Mouse (Mus musculus) G1E-ER4 (cell line): ENCODE results near the gene 2810004N23Rik. TPM values are rescaled to one million over a fixed set of nuclear protein-coding genes. Genes with fewer than 3 reads are reported as not detected.

Experiments used
- GATA1 ChIP-seq: IDR thresholded peaks from one replicate; pipeline ENCODE4 v1.8.0; 2012; ENCODE audit warnings: low read length, inconsistent platforms
- polyA plus RNA-seq: library from polyadenylated mRNA; stranded (reverse); fragments of >175 nt; gene quantifications from 2 replicates; pipeline ENCODE4 v1.2.3, GENCODE M21; 2012

The 2810004N23Rik gene
- polyA plus RNA-seq, 1 experiment = 24.8 TPM

GRCm38 (mm10) chr8:124813326-124813725, 49.6 kb downstream of the 2810004N23Rik start:
- TF ChIP-seq GATA1 = no peak

- no peak for TF ChIP-seq GATA1
Observed at GRCm38 (mm10) chr8:124810689-124811394, 52.1 kb downstream of the 2810004N23Rik start.

- no peak for TF ChIP-seq GATA1
Observed at GRCm38 (mm10) chr8:124810056-124810610, 52.8 kb downstream of the 2810004N23Rik start.

GRCm38 (mm10) chr8:124809419-124809818, 53.5 kb downstream of the 2810004N23Rik start:
- TF ChIP-seq GATA1 = no peak

- no peak for TF ChIP-seq GATA1
Observed at GRCm38 (mm10) chr8:124805990-124806389, 56.9 kb downstream of the 2810004N23Rik start.

GRCm38 (mm10) chr8:124803824-124804702, 58.9 kb downstream of the 2810004N23Rik start:
- TF ChIP-seq GATA1 = no peak

- TF ChIP-seq GATA1 = no peak
Observed at GRCm38 (mm10) chr8:124800542-124800941, 62.4 kb downstream of the 2810004N23Rik start.

- TF ChIP-seq GATA1 = no peak
Observed at GRCm38 (mm10) chr8:124795781-124796488, 67.0 kb downstream of the 2810004N23Rik start.

- no peak for TF ChIP-seq GATA1
Observed at GRCm38 (mm10) chr8:124794486-124794780, 68.5 kb downstream of the 2810004N23Rik start.

GRCm38 (mm10) chr8:124793661-124794485, 69.0 kb downstream of the 2810004N23Rik start:
- TF ChIP-seq GATA1 = no peak

GRCm38 (mm10) chr8:124793172-124793651, 69.7 kb downstream of the 2810004N23Rik start:
- no peak for TF ChIP-seq GATA1

GRCm38 (mm10) chr8:124792708-124793107, 70.2 kb downstream of the 2810004N23Rik start, which contains the start of gene Trim67:
TSS of gene Trim67 (plus strand) at chr8:124793092.
- no peak for TF ChIP-seq GATA1

- no peak for TF ChIP-seq GATA1
Observed at GRCm38 (mm10) chr8:124792186-124792585, 70.7 kb downstream of the 2810004N23Rik start.

- TF ChIP-seq GATA1 = no peak
Observed at GRCm38 (mm10) chr8:124791751-124792150, 71.2 kb downstream of the 2810004N23Rik start.

- no peak for TF ChIP-seq GATA1
Observed at GRCm38 (mm10) chr8:124790676-124791075, 72.2 kb downstream of the 2810004N23Rik start.

Other genes with a start within 250 kb of the 2810004N23Rik start
- gene 2310022B05Rik, start 199.8 kb downstream of the 2810004N23Rik start, polyA plus RNA-seq = 22.3 and 26.3 TPM in 2 replicates
- 12.7 and 13.4 TPM in 2 replicates for gene Ttc13, start 141.1 kb downstream of the 2810004N23Rik start, polyA plus RNA-seq
- 16.6 and 21.2 TPM in 2 replicates for gene Arv1, start 141.0 kb downstream of the 2810004N23Rik start, polyA plus RNA-seq
- gene Fam89a, start 111.3 kb downstream of the 2810004N23Rik start, polyA plus RNA-seq = not detected in 2 replicates
- not detected in 2 replicates for gene Trim67, start 70.0 kb downstream of the 2810004N23Rik start, polyA plus RNA-seq
- 101 and 119 TPM in 2 replicates for gene Gnpat, start 87 bp downstream of the 2810004N23Rik start, polyA plus RNA-seq
- 11.9 and 12.4 TPM in 2 replicates for gene Exoc8, start 34.6 kb upstream of the 2810004N23Rik start, polyA plus RNA-seq
- 9.5 and 16.9 TPM in 2 replicates for gene Sprtn, start 34.8 kb upstream of the 2810004N23Rik start, polyA plus RNA-seq
- 15.4 and 20.4 TPM in 2 replicates for gene Egln1, start 86.2 kb upstream of the 2810004N23Rik start, polyA plus RNA-seq
- gene Tsnax, start 149.9 kb upstream of the 2810004N23Rik start, polyA plus RNA-seq = 19.7 and 19.9 TPM in 2 replicates
- gene Disc1, start 191.1 kb upstream of the 2810004N23Rik start, polyA plus RNA-seq = not detected in 2 replicates